Mouse (Mus musculus): ENCODE data around the gene Cx3cr1. TPM values are rescaled to one million over a fixed set of nuclear protein-coding genes. Genes with fewer than 3 reads are reported as not detected.
A peak's percentile ranks its signal among the peaks of the same experiment; 100 is the strongest.

The Cx3cr1 gene
- polyA plus RNA-seq, 1 experiment: not detected

DNA sequence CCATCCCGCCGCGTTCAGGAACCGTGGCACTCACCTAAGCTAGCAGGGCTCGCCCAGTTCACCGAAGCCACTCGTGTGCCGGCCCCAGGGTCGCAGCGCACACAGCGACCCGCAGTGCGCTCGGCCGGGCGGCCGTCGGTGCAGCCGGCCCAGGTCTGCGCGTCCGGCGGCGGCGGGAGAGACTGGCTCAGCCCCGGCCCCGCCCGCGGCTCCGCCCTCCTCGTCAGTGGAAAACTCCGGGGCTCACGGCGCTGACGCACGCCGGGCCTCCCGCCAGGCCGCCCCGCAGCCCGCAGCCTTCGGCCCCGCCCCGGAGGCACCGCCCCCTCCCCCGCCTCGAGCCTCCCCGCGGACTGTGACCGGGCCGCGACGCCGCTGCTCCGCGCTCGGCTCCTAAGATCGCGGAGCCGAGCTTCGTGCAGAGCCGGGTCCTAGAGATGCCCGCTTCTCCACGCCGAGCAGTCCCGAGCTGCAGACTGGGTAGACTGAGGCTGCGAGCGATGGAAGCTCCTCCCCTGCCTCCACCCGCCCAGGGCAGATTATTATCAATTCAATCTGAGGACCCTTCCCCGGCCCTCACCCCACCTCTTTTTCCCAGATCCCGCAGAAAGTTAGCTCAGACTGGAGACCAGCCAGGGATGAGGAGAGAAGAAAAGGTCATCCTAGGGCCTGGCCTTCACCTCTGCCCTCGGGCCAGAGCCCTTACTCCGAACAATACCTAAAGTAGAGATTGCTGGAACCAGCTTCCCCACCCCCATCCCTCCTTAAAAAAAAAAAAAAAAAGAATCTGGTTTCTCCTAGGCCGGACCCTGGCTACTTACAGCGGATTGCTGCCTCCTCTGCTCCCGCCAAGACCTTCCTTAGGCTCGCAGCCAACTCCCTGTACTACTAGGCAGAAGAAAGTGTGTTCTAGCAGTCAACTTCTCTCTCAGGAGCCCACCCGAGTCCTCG lies 85.8 kb downstream of the Cx3cr1 start:
- Histone ChIP-seq H3K27me3 (ENCODE audit: control insufficient read depth, insufficient read depth, low read length, poor library complexity, severe bottlenecking) (no peaks in the 10 kb centered on the region), H3K27ac (ENCODE audit: insufficient read depth, low read length) (peak overlapping the region; percentile 95), H3K4me3 (ENCODE audit: low read depth, low read length) (peak overlapping the region; percentile 92), H3K36me3 (ENCODE audit: control insufficient read depth, insufficient read depth, low read length, poor library complexity, severe bottlenecking) (no peaks in the 10 kb centered on the region), H3K9me3 (replicated peaks; ENCODE audit: control insufficient read depth, insufficient read depth, low read length, poor library complexity, severe bottlenecking) (no peaks in the 10 kb centered on the region), H3K4me1 (ENCODE audit: control insufficient read depth, insufficient read depth, low read length) (peaks cover 18% of the 10 kb centered on the region), H3K9ac (ENCODE audit: low read depth, poor library complexity, severe bottlenecking) (peak overlapping the region; percentile 82)
- TF ChIP-seq CTCF (IDR thresholded peaks at IDR 0.05; ENCODE audit: low read depth, low read length) (no peak), POLR2A (IDR thresholded peaks at IDR 0.05; ENCODE audit: insufficient read depth, low read length) (no peak), EP300 (IDR thresholded peaks at IDR 0.05; ENCODE audit: insufficient read depth, low read depth, low read length) (peak; percentile 48; the same call in 1 of the 2 replicates)

DNA sequence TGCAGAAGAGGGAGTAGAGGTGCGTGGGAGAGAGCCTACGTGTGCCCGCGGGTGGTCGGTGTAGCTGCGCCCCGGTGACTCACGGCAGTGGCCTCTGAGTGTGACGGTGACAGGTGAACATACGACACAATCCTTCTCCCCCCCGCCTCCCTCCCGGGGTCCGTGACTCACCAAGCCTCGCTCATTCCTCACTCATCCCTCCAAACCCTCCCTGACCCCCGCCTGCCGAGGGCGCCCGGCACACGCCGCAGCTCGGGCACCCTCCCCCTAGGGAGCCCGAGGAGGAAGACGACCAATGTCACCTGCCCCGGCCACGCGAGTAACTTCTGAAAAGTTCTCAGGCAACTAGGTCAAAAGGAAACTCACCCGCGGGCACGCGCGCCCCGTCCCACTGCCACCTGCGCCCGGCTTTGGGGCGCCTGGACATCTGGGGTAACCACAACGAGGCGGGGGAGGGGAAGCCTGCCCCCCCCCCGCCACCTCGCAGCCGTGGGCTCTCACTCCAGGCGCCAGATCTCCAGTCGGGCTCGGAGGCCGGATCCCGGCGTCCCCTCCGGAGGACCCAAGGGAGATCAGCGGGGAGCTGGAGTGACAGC lies 86.6 kb downstream of the Cx3cr1 start:
- Histone ChIP-seq H3K4me1 (ENCODE audit: control insufficient read depth, insufficient read depth, low read length) (peaks cover 24% of the 10 kb centered on the region), H3K27ac (ENCODE audit: insufficient read depth, low read length) (no peak overlapping the region)

GRCm38 (mm10) chr9:119982241-119982811 lies 87.4 kb downstream of the Cx3cr1 start:
- Histone ChIP-seq H3K9ac (ENCODE audit: low read depth, poor library complexity, severe bottlenecking) (no peak overlapping the region), H3K27me3 (ENCODE audit: control insufficient read depth, insufficient read depth, low read length, poor library complexity, severe bottlenecking) (no peaks in the 10 kb centered on the region), H3K4me1 (ENCODE audit: control insufficient read depth, insufficient read depth, low read length) (peaks cover 26% of the 10 kb centered on the region), H3K9me3 (replicated peaks; ENCODE audit: control insufficient read depth, insufficient read depth, low read length, poor library complexity, severe bottlenecking) (no peaks in the 10 kb centered on the region), H3K27ac (ENCODE audit: insufficient read depth, low read length) (peak overlapping the region; percentile 70), H3K36me3 (ENCODE audit: control insufficient read depth, insufficient read depth, low read length, poor library complexity, severe bottlenecking) (no peaks in the 10 kb centered on the region), H3K4me3 (ENCODE audit: low read depth, low read length) (peak overlapping the region; percentile 92)
- TF ChIP-seq POLR2A (IDR thresholded peaks at IDR 0.05; ENCODE audit: insufficient read depth, low read length) (no peak), EP300 (IDR thresholded peaks at IDR 0.05; ENCODE audit: insufficient read depth, low read depth, low read length) (peak; percentile 64; the same call in 1 of the 2 replicates), CTCF (IDR thresholded peaks at IDR 0.05; ENCODE audit: low read depth, low read length) (peak; percentile 33)

More for the DNA sequence above, 86.6 kb downstream of the Cx3cr1 start:
- H3K27me3 ChIP-seq (ENCODE audit: control insufficient read depth, insufficient read depth, low read length, poor library complexity, severe bottlenecking): no peaks in the 10 kb centered on the region
- no peaks in the 10 kb centered on the region for H3K9me3 ChIP-seq (replicated peaks; ENCODE audit: control insufficient read depth, insufficient read depth, low read length, poor library complexity, severe bottlenecking)
- H3K4me3 ChIP-seq (ENCODE audit: low read depth, low read length): peak overlapping the region; percentile 92
- TF ChIP-seq EP300 (IDR thresholded peaks at IDR 0.05; ENCODE audit: insufficient read depth, low read depth, low read length) (no peak), CTCF (IDR thresholded peaks at IDR 0.05; ENCODE audit: low read depth, low read length) (no peak), POLR2A (IDR thresholded peaks at IDR 0.05; ENCODE audit: insufficient read depth, low read length) (no peak)
- peak overlapping the region; percentile 82 for H3K9ac ChIP-seq (ENCODE audit: low read depth, poor library complexity, severe bottlenecking)
- H3K36me3 ChIP-seq (ENCODE audit: control insufficient read depth, insufficient read depth, low read length, poor library complexity, severe bottlenecking): no peaks in the 10 kb centered on the region

- H3K4me3 ChIP-seq (ENCODE audit: low read depth, low read length): peak overlapping the region; percentile 60
- H3K27me3 ChIP-seq (ENCODE audit: control insufficient read depth, insufficient read depth, low read length, poor library complexity, severe bottlenecking): no peaks in the 10 kb centered on the region
- H3K9me3 ChIP-seq (replicated peaks; ENCODE audit: control insufficient read depth, insufficient read depth, low read length, poor library complexity, severe bottlenecking): no peaks in the 10 kb centered on the region
- no peak overlapping the region; the same call in 1 of the 2 replicates for H3K9ac ChIP-seq (ENCODE audit: low read depth, poor library complexity, severe bottlenecking)
- H3K4me1 ChIP-seq (ENCODE audit: control insufficient read depth, insufficient read depth, low read length): peaks cover 27% of the 10 kb centered on the region
- peak overlapping the region; percentile 70 for H3K27ac ChIP-seq (ENCODE audit: insufficient read depth, low read length)
- no peaks in the 10 kb centered on the region for H3K36me3 ChIP-seq (ENCODE audit: control insufficient read depth, insufficient read depth, low read length, poor library complexity, severe bottlenecking)
- TF ChIP-seq EP300 (IDR thresholded peaks at IDR 0.05; ENCODE audit: insufficient read depth, low read depth, low read length) (0 out of 2 replicates have a peak, but pooled peaks have one; percentile 60), CTCF (IDR thresholded peaks at IDR 0.05; ENCODE audit: low read depth, low read length) (no peak), POLR2A (IDR thresholded peaks at IDR 0.05; ENCODE audit: insufficient read depth, low read length) (no peak)
Observed at GRCm38 (mm10) chr9:119981183-119982179, 88.2 kb downstream of the Cx3cr1 start.

DNA sequence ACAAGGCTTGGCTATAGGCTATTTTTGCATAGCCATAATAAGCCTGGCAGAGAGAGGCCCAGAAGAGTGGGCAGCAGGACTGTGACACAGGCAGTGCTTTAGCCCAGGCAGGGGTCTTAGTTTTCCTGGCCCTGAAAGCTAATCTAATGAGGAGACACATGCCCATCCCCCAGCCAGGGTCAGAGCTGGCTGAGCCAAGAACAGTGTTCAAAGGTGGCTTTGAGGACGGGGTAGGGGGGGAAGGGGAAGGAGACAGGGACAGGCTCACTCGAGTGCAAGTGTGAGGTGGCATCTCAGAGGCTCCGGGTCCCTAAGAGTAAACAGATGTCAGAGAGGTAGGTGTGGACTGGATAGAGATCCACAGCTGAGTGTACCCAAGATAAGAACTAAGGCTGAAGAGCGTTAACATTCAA lies 88.9 kb downstream of the Cx3cr1 start:
- Histone ChIP-seq H3K4me1 (ENCODE audit: control insufficient read depth, insufficient read depth, low read length) (peaks cover 24% of the 10 kb centered on the region), H3K27me3 (ENCODE audit: control insufficient read depth, insufficient read depth, low read length, poor library complexity, severe bottlenecking) (no peaks in the 10 kb centered on the region), H3K36me3 (ENCODE audit: control insufficient read depth, insufficient read depth, low read length, poor library complexity, severe bottlenecking) (no peaks in the 10 kb centered on the region), H3K9me3 (replicated peaks; ENCODE audit: control insufficient read depth, insufficient read depth, low read length, poor library complexity, severe bottlenecking) (no peaks in the 10 kb centered on the region), H3K27ac (ENCODE audit: insufficient read depth, low read length) (peak overlapping the region; percentile 70), H3K4me3 (ENCODE audit: low read depth, low read length) (no peak overlapping the region), H3K9ac (ENCODE audit: low read depth, poor library complexity, severe bottlenecking) (no peak overlapping the region)
- no peak for TF ChIP-seq EP300 (IDR thresholded peaks at IDR 0.05; ENCODE audit: insufficient read depth, low read depth, low read length)
- TF ChIP-seq CTCF (IDR thresholded peaks at IDR 0.05; ENCODE audit: low read depth, low read length): no peak
- TF ChIP-seq POLR2A (IDR thresholded peaks at IDR 0.05; ENCODE audit: insufficient read depth, low read length): no peak
